Mouse (Mus musculus): Measurements from ENCODE around the gene Myh15. TPM values are rescaled to one million over a fixed set of nuclear protein-coding genes. Genes with fewer than 3 reads are reported as not detected.

Gene Myh15
- total RNA-seq (2023) = not detected

GRCm38 (mm10) chr16:49057186-49057585, at the start of gene Myh15:
TSS of gene Myh15 (plus strand) at chr16:49057486.

Other genes starting within 250 kb of the Myh15 start
- gene Retnlb, start 240.6 kb upstream of the Myh15 start, total RNA-seq (2023) = not detected
- not detected for gene Retnla, start 214.9 kb upstream of the Myh15 start, total RNA-seq (2023)
- 6.2 TPM for gene Retnlg, start 184.9 kb upstream of the Myh15 start, total RNA-seq (2023)
- gene Dzip3, start 63.3 kb upstream of the Myh15 start, total RNA-seq (2023) = 8.4 TPM
- gene Cip2a, start 63.3 kb upstream of the Myh15 start, total RNA-seq (2023) = 7.4 TPM